Mouse (Mus musculus) myocyte (in vitro differentiated cells): ENCODE measurements around the gene Akap8l.

ENCODE experiments used
- CEBPB ChIP-seq: IDR thresholded peaks from 2 replicates; pipeline ENCODE4 v1.6.1; 2011; ENCODE audit warnings: mild to moderate bottlenecking, moderate library complexity; ENCODE audit not compliant: poor library complexity, insufficient read depth, severe bottlenecking
- E2F4 ChIP-seq: IDR thresholded peaks from one replicate; pipeline ENCODE4 v1.6.1; 2011; ENCODE audit warnings: mild to moderate bottlenecking, control low read depth, moderate library complexity; ENCODE audit not compliant: insufficient read depth
- MAX ChIP-seq: IDR thresholded peaks from one replicate; pipeline ENCODE4 v1.6.1; 2011; ENCODE audit warnings: low read depth, mild to moderate bottlenecking, control low read depth
- MYOG ChIP-seq, 3 experiments: IDR thresholded peaks; one replicate each; pipeline ENCODE4 v1.6.1; 2011; ENCODE audit warnings: control low read depth in 2 of 3, low read depth in 2 of 3, mild to moderate bottlenecking in 2 of 3; ENCODE audit not compliant: insufficient read length in 2 of 3, control insufficient read depth in 1 of 3, insufficient read depth in 1 of 3
- POLR2A ChIP-seq: IDR thresholded peaks from one replicate; pipeline ENCODE4 v1.6.1; 2011; ENCODE audit warnings: low read depth, mild to moderate bottlenecking, control low read depth, moderate library complexity; ENCODE audit not compliant: insufficient read length
- TCF12 ChIP-seq: IDR thresholded peaks from one replicate; pipeline ENCODE4 v1.6.1; 2011; ENCODE audit warnings: mild to moderate bottlenecking, control low read depth; ENCODE audit not compliant: poor library complexity, insufficient read depth, severe bottlenecking
- TCF3 ChIP-seq: IDR thresholded peaks from one replicate; pipeline ENCODE4 v1.6.1; 2011; ENCODE audit warnings: low read depth, control low read depth; ENCODE audit not compliant: insufficient read length
- USF1 ChIP-seq: IDR thresholded peaks from one replicate; pipeline ENCODE4 v1.6.1; 2011; ENCODE audit warnings: low read depth, mild to moderate bottlenecking, control low read depth, moderate library complexity

DNA sequence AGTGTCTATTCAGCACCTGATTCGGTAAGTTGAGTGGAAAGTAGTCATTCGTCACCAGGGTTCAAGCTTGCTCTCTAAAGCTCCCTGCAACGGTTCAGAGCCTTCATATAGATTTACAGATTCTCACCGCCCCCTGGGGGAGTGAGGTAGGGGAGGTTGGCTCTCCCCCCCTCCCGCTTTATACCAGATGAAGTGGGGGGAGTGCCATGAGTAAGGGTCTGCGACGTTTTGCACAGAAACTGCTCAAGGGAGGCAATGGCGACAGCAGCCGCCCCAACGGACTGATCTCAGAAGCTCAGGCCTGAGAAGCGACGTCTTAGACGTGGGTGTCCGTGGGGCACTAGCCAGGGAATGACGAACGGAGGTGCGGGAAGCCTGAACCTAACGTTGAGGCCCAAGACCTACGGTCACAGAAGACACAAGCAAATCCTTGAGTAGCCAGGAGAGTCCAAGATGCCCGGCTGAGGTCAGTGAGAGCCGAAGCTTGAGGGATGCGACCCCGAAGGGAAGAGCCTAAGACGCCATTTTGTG, 491 bp downstream of the Akap8l start:
- TF ChIP-seq CEBPB = no peak
- no peak for TF ChIP-seq USF1
- no peak for TF ChIP-seq MAX
- no peak for TF ChIP-seq MYOG (IDR thresholded peaks at IDR 0.05; ENCODE audit: control insufficient read depth in 1 of 3, insufficient read depth in 1 of 3, insufficient read length in 2 of 3, low read depth in 2 of 3)
- no peak for TF ChIP-seq TCF12
- no peak for TF ChIP-seq POLR2A
- no peak for TF ChIP-seq E2F4
- TF ChIP-seq TCF3 = no peak
